In the genomic region with DNA sequence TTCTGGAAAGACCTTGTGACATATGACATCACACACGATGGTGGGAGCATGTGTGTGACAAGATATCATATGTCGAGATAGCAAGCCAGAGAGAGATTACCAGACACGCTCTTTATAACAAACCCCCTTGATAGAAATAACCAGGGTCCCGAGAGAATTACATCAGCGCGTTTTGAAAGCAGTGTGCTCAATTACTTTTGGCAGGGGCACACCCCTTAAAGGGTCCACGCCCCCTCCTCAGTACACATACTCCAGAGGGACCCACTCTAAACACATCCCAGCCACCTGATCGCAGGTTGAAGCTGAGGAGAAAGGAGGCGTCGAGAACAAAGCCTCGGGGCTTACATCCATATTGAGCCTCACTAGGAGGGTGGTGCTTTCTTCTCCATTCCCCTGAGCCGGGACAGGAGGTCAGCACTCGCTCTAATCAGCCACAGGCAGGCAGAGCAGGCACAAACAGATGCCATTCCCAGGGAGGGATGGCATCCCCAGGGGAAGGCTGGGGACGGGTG, we compare ENCODE assay signal across 11 mouse cellular contexts. TPM values are rescaled to one million over a fixed set of nuclear protein-coding genes. Genes with fewer than 3 reads are reported as not detected.
A peak's percentile ranks its signal among the peaks of the same experiment; 100 is the strongest.
DNase-seq lines count a peak whose midpoint lies in the region; ATAC-seq and TF ChIP-seq lines count a peak whose summit lies in the region.
"Had no signal": no experiment of that assay in that cellular context is flagged by ENCODE, and none has a peak within 500 bp of the region (broad histone marks: within the 10 kb centered on the region; RNA-seq: fewer than 3 reads in every experiment).

No protein-coding gene starts in this region.

- TF ChIP-seq POLR2A in lung, adult 2 months (IDR thresholded peaks at IDR 0.05; ENCODE audit: borderline replicate concordance, extremely low read depth, low read depth, low read length), result no peak
- no peak for TF ChIP-seq POLR2A in thymus, adult 2 months (IDR thresholded peaks at IDR 0.05; ENCODE audit: control insufficient read depth, extremely low read depth, insufficient read depth, low read length, poor library complexity)

- H3K9ac ChIP-seq in lung, embryonic 16.5 days (ENCODE audit: low read length), result 0 out of 2 replicates have a peak overlapping the region, but pooled peaks have one; percentile 26
- H3K9ac ChIP-seq in forebrain, embryonic 13.5 days, result peak overlapping the region; percentile 46; the same call in 1 of the 2 replicates
- H3K9ac ChIP-seq: heart, embryonic 15.5 days; liver, embryonic 15.5 days had no signal

- no peaks in the 10 kb centered on the region; the same call in 1 of the 2 replicates for H3K4me1 ChIP-seq in lung, embryonic 16.5 days (replicated peaks; ENCODE audit: control insufficient read depth, insufficient read depth, low read length)
- H3K4me1 ChIP-seq in lung, adult 2 months (ENCODE audit: control insufficient read depth, insufficient read depth, low read length), result no peaks in the 10 kb centered on the region
- peaks cover 28% of the 10 kb centered on the region for H3K4me1 ChIP-seq in forebrain, embryonic 13.5 days
- peaks cover 21% of the 10 kb centered on the region for H3K4me1 ChIP-seq in thymus, adult 2 months (replicated peaks; ENCODE audit: control insufficient read depth, insufficient read depth, low read length)

- no peak for DNase-seq in lung, adult 2 months
- DNase-seq in mesoderm, embryonic 11.5 days (ENCODE audit: low read depth, low spot score), result peak; percentile 37
- no peak for DNase-seq in thymus, adult 2 months
- no peak for DNase-seq in spleen, postnatal 10 days (ENCODE audit: low spot score in 2 of 2)
- no peak for DNase-seq in layer of hippocampus, adult 8-10 months (ENCODE audit: low spot score in 2 of 2)
- DNase-seq: right cerebral cortex, adult 18-20 months had no signal

- no peak for ATAC-seq in lung, embryonic 16.5 days (ENCODE audit: low read depth)
- no peak for ATAC-seq in forebrain, embryonic 13.5 days

- H3K27ac ChIP-seq in lung, embryonic 16.5 days (ENCODE audit: low read length), result no peak overlapping the region
- H3K27ac ChIP-seq in forebrain, embryonic 13.5 days, result peak overlapping the region; percentile 48; the same call in 1 of the 2 replicates
- H3K27ac ChIP-seq in thymus, adult 2 months (ENCODE audit: control insufficient read depth, insufficient read depth, low read length), result no peak overlapping the region
- H3K27ac ChIP-seq: heart, embryonic 15.5 days; kidney, postnatal 0 days; liver, embryonic 15.5 days had no signal

- H3K4me3 ChIP-seq in lung, embryonic 16.5 days (ENCODE audit: low read length), result no peak overlapping the region
- H3K4me3 ChIP-seq in lung, adult 2 months (replicated peaks; ENCODE audit: extremely low read depth, low read depth, low read length), result no peak overlapping the region
- H3K4me3 ChIP-seq in forebrain, embryonic 13.5 days, result no peak overlapping the region
- H3K4me3 ChIP-seq in thymus, adult 2 months (ENCODE audit: control insufficient read depth, insufficient read depth, low read length), result no peak overlapping the region
- H3K4me3 ChIP-seq: heart, embryonic 15.5 days; liver, embryonic 15.5 days had no signal

- no peaks in the 10 kb centered on the region for H3K36me3 ChIP-seq in lung, embryonic 16.5 days (ENCODE audit: control insufficient read depth, insufficient read depth, low read length)
- H3K36me3 ChIP-seq in forebrain, embryonic 13.5 days (ENCODE audit: poor library complexity, severe bottlenecking), result no peaks in the 10 kb centered on the region
- H3K36me3 ChIP-seq in thymus, adult 2 months (ENCODE audit: control insufficient read depth, insufficient read depth, low read length), result no peaks in the 10 kb centered on the region
- H3K36me3 ChIP-seq: heart, embryonic 15.5 days; liver, embryonic 15.5 days had no signal

- no peak overlapping the region for H3K4me2 ChIP-seq in lung, embryonic 16.5 days (ENCODE audit: low read depth, low read length)
- H3K4me2 ChIP-seq in forebrain, embryonic 13.5 days, result no peak overlapping the region
- H3K4me2 ChIP-seq: heart, embryonic 15.5 days; liver, embryonic 15.5 days had no signal

- peaks cover 4% of the 10 kb centered on the region for H3K27me3 ChIP-seq in lung, embryonic 16.5 days (ENCODE audit: control insufficient read depth, insufficient read depth, low read depth, low read length)
- H3K27me3 ChIP-seq in forebrain, embryonic 13.5 days, result 0 out of 2 replicates have a peak, but pooled peaks cover 6% of the 10 kb centered on the region
- H3K27me3 ChIP-seq in thymus, adult 2 months (ENCODE audit: control insufficient read depth, insufficient read depth, low read length), result no peaks in the 10 kb centered on the region

- no peak for TF ChIP-seq CTCF in lung, adult 2 months (IDR thresholded peaks at IDR 0.05; ENCODE audit: insufficient read depth, low read length)
- TF ChIP-seq CTCF in thymus, adult 2 months (IDR thresholded peaks at IDR 0.05; ENCODE audit: borderline replicate concordance, control insufficient read depth, extremely low read depth, insufficient read depth, low read length, poor library complexity), result no peak

- H3K9me3 ChIP-seq in lung, embryonic 16.5 days (ENCODE audit: control insufficient read depth, low read length), result no peaks in the 10 kb centered on the region
- no peaks in the 10 kb centered on the region for H3K9me3 ChIP-seq in forebrain, embryonic 13.5 days (replicated peaks)
- H3K9me3 ChIP-seq: heart, embryonic 15.5 days; liver, embryonic 15.5 days had no signal

- WGBS in lung, embryonic 16.5 days, result 17% methylated on average over 14 of the region's 14 CpGs
- 19% methylated on average over 14 of the region's 14 CpGs for WGBS in lung, adult 2 months
- WGBS in forebrain, embryonic 13.5 days, result 35% methylated on average over 14 of the region's 14 CpGs
- WGBS in thymus, adult 2 months, result 71% methylated on average over 14 of the region's 14 CpGs

RNA-seq across cellular contexts. Expression of gene Aanat, which starts 2.8 kb away (rescaled TPM):
- not detected in 2 replicates for polyA plus RNA-seq in lung, embryonic 16.5 days (2015; fragmentation: Nextera tagmentation; extraction: Ambion mirVana)
- 0.15 TPM in 1 of 2 replicates, not detected in the other for polyA plus RNA-seq in lung, adult 2 months (2012; rRNA removed)
- 0.25 and 0.39 TPM in 2 replicates for polyA plus RNA-seq in forebrain, embryonic 13.5 days (2015; fragmentation: Nextera tagmentation; extraction: Ambion mirVana)
- polyA plus RNA-seq in thymus, adult 2 months (2012; rRNA removed), result not detected in 2 replicates
- total RNA-seq in layer of hippocampus, adult 8-10 months (2022), result 1 to 10 TPM in 3 of 4 experiments, under 1 TPM in 1; 0.57 to 3.9 (median 1.4) TPM
- polyA plus RNA-seq: heart, embryonic 15.5 days; kidney, postnatal 0 days; liver, embryonic 15.5 days had no signal

RNA-seq across cellular contexts. Expression of gene Ube2o, which starts 7.8 kb away (rescaled TPM):
- polyA plus RNA-seq in lung, embryonic 16.5 days (2015; fragmentation: Nextera tagmentation; extraction: Ambion mirVana), result 5.2 and 5.8 TPM in 2 replicates
- 18.3 and 18.8 TPM in 2 replicates for polyA plus RNA-seq in lung, adult 2 months (2012; rRNA removed)
- 11.9 and 12.1 TPM in 2 replicates for polyA plus RNA-seq in forebrain, embryonic 13.5 days (2015; fragmentation: Nextera tagmentation; extraction: Ambion mirVana)
- 26.5 and 27.1 TPM in 2 replicates for polyA plus RNA-seq in thymus, adult 2 months (2012; rRNA removed)
- 100 to 1,000 TPM in 1 of 4 experiments, 10 to 100 TPM in 3; 96.8 to 110 (median 98.8) TPM for total RNA-seq in layer of hippocampus, adult 8-10 months (2022)

RNA-seq across cellular contexts. Expression of gene Rhbdf2, which starts 37.7 kb away (rescaled TPM):
- polyA plus RNA-seq in lung, embryonic 16.5 days (2015; fragmentation: Nextera tagmentation; extraction: Ambion mirVana), result 17.9 and 19.6 TPM in 2 replicates
- polyA plus RNA-seq in lung, adult 2 months (2012; rRNA removed), result 82.2 and 87.8 TPM in 2 replicates
- 0.87 and 0.98 TPM in 2 replicates for polyA plus RNA-seq in forebrain, embryonic 13.5 days (2015; fragmentation: Nextera tagmentation; extraction: Ambion mirVana)
- polyA plus RNA-seq in thymus, adult 2 months (2012; rRNA removed), result 40.8 and 44.4 TPM in 2 replicates
- total RNA-seq in layer of hippocampus, adult 8-10 months (2022), result 1 to 10 TPM; 1.1 to 2.5 (median 1.8) TPM

RNA-seq across cellular contexts. Expression of gene Sphk1, which starts 58.4 kb away (rescaled TPM):
- 7.0 and 9.6 TPM in 2 replicates for polyA plus RNA-seq in lung, embryonic 16.5 days (2015; fragmentation: Nextera tagmentation; extraction: Ambion mirVana)
- 41.8 and 45.8 TPM in 2 replicates for polyA plus RNA-seq in lung, adult 2 months (2012; rRNA removed)
- 0.98 and 2.2 TPM in 2 replicates for polyA plus RNA-seq in forebrain, embryonic 13.5 days (2015; fragmentation: Nextera tagmentation; extraction: Ambion mirVana)
- polyA plus RNA-seq in thymus, adult 2 months (2012; rRNA removed), result 12.9 and 15.7 TPM in 2 replicates
- total RNA-seq in layer of hippocampus, adult 8-10 months (2022), result 1 to 10 TPM; 2.8 to 3.6 (median 2.9) TPM
